Mouse (Mus musculus): ENCODE results near the gene Apoh.

GRCm38 (mm10) chr11:108376815-108377214, 33.7 kb downstream of the Apoh start:
- TF ChIP-seq CTCF (IDR thresholded peaks at IDR 0.05; ENCODE audit: borderline replicate concordance, insufficient read depth, low read depth, low read length) (no peak), POLR2A (IDR thresholded peaks at IDR 0.05; ENCODE audit: borderline replicate concordance, insufficient read depth, low read length) (no peak)
